Mouse (Mus musculus): ENCODE measurements at regions not wholly inside any gene's neighbourhood (a gene's known extent, or its start where the extent isn't known, plus 50 kb on each side); places are given as distances from the start of the nearest gene placed in this dataset.

DNA sequence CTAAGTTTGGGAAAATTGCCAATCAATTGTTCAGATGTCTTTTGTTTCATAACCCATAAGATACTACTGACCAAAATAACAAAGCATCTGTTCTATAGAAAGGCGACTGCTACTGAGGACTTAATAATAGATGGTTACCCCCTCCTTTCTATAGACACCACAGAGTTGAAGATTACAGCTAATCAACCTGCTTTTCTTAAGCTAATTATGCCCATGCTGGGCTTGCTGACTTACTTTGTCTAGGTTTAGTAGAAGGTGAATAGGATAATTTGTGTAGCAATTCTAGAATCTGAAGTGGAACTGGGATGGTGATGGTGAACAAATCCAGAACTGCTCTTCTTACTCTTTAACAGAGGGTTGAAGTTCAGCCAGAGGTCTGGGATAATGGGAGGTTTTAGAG lies 53.8 kb upstream of the Tbx18 start:
- no peak for DNase-seq (ENCODE audit: low read depth, low spot score)

DNA sequence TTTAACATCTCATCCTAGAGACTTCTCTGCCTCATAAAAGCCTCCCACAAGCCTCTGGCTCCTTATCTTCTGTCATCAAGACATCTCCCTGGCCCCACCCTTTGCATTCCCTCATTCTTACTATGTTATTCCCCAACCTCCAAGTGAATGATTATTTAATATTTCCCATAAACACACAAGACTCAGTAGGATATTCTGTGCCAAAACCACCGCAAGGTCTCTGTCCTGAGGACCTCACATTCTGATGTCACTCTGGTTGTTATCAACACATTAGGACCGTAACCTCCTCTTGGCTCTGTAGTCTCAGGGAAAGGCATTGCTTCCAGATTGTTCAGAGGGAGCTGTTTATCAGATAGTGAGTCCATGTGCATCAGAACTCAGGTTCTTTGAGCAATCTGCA lies 80.7 kb upstream of the Tbx18 start:
- no peak for DNase-seq (ENCODE audit: low read depth, low spot score)

DNA sequence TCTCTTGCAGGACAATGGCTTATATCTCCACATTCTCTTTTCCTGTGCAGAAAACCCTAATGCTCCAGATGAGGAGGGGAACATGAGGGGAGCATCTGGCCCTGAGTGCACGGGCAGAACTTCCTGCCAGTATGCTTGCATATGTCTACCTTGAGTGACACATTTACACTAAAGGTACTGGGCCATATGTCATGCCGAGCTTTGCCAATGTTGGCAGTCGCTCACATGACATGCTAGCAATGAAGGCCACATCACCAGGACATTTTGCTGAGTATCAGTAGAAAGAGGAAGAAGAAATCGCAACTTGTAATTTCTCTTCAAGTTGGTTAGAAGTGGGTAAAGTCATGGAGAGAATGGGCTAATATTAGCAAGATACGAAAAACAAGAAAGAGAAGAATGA lies 91.2 kb upstream of the Tbx18 start:
- DNase-seq (ENCODE audit: low read depth, low spot score) = no peak

DNA sequence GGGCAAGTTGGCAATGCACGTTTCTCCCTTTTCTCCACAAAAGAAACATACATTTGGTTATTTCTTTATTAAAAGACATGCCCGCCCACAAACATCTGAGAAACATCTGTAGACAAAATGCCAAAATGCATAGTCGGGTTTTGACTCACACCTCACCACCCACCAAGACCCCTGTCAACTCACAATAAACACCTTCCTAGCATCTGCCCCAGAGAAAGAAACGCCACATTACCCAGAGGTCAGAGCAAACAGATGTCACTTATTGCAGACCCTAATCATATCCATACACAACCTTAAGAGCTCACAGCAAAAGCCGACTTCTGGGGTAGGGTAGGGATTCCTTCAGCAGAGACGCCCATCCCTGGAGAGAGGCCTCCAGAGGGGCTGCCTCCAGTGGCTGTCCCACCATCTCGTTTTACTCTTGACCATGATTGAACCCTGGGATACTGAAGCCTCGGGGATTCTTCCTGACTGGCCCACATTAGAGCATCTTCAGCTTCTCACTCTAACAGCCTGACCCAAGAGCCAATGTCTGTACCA lies 93.7 kb upstream of the Tbx18 start:
- no peak for DNase-seq (ENCODE audit: low read depth, low spot score)

DNA sequence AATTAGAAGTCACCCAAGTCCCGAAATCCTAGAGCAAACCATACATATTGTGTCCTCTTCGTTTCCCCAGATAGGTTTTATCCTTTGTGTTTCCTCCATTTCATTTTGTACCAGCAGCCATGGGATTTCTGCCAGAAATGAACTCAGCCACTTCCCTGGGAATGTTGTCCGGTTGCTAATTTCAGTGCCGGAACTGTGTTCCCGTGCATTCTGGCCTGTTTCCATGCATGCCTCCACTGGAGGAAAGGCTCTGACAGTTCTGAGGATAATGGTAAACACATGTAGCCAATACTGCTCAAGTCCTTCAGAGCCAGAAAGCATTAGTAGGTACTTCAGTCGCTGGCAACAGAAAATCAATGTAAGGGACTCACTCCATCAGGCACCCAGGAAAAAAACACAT lies 112.8 kb upstream of the Tbx18 start:
- no peak for DNase-seq (ENCODE audit: low read depth, low spot score)

DNA sequence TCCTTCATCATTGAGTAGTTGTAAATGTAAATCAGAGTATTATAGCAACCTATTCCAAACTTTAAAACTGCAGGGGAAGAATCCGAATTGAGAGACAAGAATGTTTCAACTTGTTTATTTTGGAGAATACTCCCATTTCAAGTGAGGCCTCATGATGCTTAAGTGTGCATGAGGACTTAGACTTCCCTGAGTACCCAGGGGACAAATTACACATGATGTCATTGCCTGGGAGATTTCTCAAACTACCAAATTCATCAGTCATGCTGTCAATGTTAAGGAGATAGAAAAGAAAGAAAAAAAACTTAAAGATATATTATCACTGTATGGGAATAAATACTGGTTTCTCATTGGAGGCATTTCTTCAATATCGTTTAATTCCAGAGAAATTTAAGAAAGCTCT lies 113.4 kb upstream of the Tbx18 start:
- no peak for DNase-seq (ENCODE audit: low read depth, low spot score)

DNA sequence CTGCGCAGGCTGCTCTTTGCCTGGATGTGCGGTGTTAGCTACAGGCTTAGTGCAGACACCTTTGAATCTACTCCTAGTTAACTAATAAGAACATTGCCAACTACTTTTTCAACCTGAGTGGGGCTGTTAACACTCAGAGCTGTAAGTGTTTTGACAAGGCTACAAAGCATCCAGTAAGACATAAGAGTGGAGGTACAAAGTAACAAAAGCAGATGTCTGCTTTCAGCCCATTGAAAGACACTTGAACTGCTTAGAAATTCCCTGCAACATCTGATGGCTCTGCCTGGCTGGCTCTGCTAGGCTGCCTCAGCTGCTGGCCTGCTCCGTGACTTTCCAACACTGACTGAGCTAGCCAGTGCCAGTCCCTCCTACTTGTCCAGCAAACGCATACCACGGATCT lies 117.8 kb upstream of the Tbx18 start:
- no peak for DNase-seq (ENCODE audit: low read depth, low spot score)

DNA sequence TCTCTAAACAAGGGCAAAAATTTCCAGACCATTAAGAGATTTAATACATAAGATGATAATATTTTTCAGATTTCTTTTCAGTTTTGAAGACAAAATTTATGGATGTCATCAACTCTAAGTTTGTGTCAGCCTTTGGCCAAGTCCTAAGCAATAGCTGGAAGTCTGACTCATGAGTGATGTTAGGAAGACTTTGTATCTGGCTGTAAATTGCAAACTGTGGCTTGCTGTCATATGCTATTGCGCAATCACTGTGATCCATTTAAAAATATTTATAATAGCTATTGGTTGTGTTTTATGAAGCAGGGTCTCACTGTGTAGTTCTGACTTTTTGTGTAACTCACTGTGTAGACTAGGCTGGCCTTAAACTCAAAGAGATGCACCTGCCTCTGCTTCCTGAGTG lies 119.1 kb upstream of the Tbx18 start:
- no peak for DNase-seq (ENCODE audit: low read depth, low spot score)

DNA sequence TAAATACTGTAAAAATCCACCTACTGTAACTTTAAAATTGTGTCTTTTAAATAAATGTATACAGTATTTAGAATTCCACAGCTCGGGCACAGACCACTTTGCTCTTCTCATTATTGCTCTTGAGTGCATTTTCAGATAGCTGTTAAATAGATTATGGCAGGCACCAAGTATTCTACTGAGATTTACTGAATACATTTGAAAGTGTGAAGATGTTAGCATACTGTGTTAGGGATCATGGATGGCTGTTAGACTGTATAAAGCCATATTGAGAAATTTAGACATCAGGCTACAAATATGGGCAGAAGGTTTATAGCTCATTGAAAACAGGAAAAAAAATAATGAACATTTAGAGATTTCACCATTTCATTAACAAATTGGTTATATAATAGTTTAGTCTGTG lies 130.5 kb upstream of the Tbx18 start:
- no peak for DNase-seq (ENCODE audit: low read depth, low spot score)

DNA sequence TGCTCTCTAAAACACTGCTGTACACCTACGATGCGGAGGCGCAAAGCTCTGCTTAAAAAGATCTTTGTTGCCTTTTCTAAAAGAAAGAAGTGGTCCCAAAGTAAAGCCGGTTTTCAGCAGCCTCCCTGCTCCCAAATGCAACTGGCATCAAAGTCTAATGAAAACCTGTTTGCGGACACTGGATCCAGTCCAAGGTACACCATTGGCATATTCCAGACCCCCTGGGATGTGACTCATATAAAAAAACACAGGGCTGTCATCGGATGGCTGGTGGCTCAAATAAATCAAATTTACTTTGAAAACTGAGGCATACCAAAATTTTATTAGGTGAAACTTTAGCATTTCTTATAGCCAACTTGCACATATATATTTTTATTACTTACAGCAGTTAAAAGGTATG lies 134.2 kb upstream of the Tbx18 start:
- no peak for DNase-seq (ENCODE audit: low read depth, low spot score)

DNA sequence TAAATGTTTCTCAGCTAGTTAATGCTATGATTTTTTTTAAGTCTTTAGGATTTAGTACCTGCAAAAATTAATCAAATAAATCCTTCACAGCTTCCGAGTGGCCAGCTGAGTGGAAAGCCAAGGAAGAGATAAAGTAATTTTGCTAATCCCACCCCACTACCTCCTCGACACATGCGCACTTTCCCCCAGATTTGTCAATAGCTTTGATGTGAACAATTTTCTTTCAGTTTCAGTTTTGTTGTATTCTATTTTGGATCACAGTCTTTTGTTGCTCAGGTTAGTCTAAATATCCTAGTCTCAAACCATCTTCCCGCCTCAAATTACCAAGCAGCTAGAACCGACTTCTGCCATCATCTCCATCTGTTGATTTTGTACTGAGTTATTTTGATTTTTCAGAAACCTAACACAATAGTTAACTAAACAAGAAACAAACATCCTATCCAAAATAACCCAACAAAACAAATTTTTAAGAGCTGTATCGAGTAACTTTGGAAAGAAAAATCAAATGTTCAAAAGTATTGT lies 141.4 kb upstream of the Tbx18 start:
- no peak for DNase-seq (ENCODE audit: low read depth, low spot score)

DNA sequence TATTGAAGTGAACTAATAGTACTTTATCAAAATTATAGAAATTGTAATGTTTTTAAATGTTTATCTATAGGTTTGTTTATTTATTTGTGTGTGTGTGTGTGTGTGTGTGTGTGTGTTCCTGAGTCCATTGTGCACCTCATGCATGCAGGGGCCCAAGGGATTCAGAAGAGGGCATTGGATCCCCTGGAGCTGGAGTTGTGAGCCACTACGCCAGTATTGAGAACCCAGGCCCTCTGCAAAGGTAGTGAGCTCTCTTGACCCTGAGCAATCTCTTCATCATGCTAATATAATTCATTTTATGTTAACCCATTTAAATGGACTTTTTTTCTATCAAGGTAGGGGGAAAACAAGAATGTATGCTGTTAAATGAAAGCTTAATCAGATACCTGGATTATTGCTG lies 151.5 kb upstream of the Tbx18 start:
- DNase-seq (ENCODE audit: low read depth, low spot score) = no peak

DNA sequence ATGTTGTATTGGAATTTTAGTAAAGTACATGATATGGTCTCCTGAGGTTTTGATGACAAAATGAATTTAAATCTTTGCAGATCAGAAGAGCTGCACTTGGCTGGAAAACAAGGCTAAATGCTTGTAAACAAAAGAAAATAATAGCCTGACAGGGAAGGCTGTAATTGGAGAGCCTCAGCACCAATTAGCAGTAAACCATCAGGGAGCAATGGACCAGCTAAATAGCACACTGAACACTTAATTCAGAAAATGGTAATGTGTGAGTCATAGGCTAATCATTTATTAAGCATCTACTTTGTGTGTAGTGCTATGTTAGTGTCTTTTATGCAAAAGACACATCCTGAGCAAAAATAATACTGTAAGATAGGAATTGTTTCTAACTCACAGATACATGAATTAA lies 152.0 kb upstream of the Tbx18 start:
- DNase-seq (ENCODE audit: low read depth, low spot score) = no peak

DNA sequence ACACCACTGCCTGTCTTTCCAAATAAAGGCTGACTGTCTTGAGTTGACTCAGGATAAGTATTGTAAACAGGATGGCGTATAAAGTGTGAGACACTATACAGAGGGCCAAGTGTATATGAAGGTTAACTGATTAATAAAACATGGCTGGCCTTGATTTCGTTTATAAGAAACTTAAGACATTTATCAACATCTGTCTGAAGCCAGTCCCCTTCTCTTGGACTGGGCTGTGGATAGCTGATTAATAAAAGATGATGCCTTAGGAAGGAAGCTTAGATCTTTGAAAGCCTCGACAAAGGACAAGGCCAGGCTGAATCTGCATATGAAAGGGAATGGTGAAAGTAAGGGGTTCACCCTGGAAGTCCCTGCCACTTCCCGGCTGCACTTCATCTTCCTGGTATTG lies 163.0 kb upstream of the Tbx18 start:
- DNase-seq (ENCODE audit: low read depth, low spot score) = no peak

DNA sequence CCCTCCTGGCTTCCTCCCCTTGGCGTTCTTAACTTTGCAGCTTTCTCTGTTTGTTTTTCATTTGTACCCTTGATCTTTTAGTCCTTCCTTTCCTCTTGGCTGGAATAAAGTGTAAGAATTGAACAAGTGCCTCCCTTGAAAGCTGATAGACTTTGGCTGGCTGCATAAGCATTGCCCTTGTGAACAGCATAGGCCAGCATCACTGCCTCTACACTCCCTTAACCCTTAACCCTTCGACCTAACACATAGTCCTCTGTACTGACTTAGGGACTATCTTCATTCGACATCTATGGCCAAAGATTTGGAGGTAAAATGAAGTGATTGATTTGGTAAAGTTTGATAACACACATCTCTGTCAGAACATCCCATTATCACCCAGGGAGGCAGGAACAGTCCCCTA lies 163.5 kb upstream of the Tbx18 start:
- DNase-seq (ENCODE audit: low read depth, low spot score) = no peak

DNA sequence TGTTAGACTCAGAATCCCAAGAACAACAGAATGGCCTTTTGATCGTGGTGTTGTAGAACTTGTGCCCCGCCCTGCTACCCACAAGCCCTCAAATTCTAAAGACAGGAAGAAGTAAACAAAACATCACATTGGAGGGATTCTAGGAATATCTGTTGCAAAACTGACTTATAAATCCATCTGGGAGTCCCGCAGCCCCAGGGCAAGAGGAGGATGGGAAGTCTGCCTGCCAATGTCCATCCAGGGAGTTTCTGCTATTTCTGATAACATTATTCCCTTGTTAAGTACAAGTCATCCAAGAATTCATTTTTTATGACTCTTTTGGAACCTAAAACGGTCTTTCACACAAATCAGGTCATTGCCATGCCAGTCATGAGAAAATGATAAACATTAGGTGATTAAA lies 164.5 kb upstream of the Tbx18 start:
- no peak for DNase-seq (ENCODE audit: low read depth, low spot score)

DNA sequence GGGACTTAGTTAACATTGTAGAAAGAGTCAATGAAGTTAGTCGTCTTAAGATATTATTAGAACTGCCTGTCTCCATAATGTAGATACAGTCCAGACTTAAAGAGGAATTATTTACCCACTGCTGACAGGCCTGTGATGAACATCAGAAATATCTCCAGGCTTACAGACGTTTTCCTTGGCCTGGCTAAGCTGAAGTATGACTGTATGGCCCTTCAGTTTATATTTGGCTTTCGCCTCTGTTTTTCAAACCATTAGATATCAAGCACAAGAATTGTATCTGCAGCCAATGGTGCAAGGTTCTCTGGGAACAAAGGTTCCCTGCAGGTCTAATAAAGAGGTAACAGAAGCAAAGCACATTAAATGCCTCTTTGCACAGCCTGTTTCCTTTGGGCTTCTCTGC lies 166.3 kb upstream of the Tbx18 start:
- DNase-seq (ENCODE audit: low read depth, low spot score) = no peak

DNA sequence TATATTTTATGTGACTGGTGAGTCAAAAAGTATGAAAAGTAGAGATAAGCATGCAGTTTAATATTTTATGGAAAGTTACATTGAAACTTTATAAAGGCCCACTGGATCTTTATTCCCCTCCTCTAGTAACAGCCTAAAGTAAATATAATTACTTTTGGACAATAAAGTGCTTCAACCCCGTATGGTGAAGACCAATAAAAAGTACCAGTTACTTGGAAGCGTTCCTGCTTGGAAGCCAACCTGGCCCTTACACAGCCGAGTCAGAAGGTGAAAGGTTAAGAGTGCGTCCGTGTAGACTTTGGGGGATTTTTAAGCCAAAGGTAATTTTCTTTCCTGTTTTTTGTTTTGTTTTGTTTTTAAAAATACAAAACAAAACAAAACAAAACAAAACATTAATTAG lies 168.3 kb upstream of the Tbx18 start:
- no peak for DNase-seq (ENCODE audit: low read depth, low spot score)

DNA sequence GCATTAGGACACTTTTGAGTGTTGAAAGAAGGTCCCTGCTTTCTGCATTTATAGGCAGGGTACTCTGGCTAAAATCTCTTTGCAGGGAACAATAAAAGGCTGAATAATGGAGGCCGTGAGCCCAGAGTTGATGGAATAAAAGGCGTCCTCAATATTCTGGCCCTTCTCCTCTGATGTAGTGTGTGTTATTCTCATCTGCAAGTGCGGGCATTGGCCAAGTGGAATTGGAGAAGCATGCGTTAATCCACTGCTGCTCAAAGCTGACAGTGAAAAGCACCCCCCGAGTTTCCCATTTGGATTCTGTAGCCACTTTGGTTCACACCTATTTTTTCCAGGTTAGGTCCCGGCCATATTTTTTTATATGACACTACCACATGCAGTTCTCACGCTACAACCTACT lies 168.7 kb upstream of the Tbx18 start:
- DNase-seq (ENCODE audit: low read depth, low spot score) = no peak

DNA sequence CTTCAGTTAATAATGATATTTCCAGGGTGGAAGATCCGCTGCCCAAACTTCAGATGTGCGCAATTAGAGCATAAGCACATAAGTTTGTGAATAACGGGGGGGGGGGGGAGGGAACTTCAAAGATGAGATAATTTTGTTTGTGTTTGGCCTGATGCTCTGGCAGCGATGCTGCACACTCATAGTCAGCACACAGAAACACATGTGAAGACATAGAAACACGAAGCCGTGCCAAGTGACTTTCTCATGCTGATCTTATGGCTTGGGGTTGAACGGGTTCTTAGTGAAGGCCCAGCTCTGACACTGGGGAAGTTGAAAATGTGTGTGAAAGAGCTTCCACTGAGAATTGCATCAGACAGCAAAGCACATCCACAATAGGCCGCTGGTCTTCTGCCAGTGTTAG lies 190.2 kb upstream of the Tbx18 start:
- DNase-seq (ENCODE audit: low read depth, low spot score) = no peak

DNA sequence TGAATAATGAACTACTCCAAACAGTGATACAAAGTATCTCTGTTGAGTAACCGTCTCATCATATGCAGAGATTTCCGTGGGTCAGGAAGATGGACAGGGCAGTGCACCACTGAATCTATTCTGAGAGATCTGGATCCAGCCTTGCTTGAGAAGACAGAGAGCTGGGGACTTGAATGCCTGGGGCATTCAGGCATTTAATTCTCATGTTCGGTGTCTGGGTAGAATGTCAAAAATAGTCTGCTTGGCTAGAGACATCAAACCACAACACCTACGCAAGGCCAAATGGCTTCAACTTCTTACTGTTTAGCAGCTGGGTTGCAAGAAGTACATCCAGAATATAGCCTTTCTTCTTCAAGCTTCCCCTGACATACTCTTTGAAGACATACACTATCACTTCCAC lies 194.1 kb upstream of the Tbx18 start:
- DNase-seq (ENCODE audit: low read depth, low spot score) = no peak

DNA sequence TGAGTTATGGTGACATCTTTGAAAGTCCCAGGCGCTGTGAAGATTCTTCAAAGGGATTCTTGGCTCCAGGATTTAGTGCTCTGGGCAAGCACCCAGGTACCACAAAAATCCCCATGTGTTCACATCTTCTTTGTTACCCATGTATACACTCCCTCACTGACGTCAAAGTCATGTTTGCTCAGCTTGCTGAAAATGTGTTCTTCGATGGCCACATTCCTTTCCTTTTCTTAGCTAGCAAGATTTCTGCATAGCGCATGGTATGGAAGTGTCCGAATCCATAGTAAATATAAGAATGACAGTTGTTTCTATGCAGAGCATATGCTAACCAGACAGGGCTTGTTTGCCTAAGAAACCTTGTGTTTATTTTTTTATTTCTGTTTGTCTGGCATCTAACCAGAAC lies 202.2 kb upstream of the Tbx18 start:
- DNase-seq (ENCODE audit: low read depth, low spot score) = no peak

DNA sequence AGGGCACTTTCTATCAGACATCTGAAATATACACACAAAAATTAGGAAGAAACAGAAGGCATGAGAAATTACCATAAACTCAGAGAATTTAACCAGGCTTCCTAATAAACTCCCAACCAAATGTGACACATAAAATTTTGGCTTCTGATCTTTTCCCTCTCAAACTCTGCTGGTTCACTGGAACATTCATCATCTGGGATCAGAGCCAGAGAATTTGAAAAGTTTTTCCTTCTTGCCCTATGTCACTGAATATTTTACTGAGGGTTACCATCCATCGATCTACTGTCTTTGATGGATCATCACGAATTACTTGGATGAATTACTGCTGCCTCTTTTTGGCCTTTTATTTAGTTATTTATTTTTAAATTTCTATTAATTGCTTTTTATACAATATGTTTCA lies 221.4 kb upstream of the Tbx18 start:
- DNase-seq (ENCODE audit: low read depth, low spot score) = no peak

DNA sequence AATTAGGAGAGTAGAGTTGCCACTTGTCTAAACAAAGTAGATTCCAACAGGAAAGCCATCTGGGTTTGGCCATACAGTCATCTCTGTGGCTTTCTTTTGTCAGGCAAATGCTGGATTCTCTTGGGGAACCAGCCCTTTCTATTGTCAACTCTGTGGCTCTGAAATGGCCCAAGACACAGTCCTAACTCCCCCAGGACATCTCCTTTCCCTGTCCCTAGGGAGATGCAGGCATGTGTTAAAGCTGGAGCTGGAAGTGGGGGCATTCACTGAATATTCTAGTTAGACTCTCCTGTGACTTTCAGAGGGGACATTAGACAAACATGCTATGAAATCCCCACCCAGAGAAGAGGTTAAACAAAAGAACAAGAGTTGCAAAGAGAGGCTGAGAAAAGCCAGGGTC lies 223.9 kb upstream of the Tbx18 start:
- no peak for DNase-seq (ENCODE audit: low read depth, low spot score)

DNA sequence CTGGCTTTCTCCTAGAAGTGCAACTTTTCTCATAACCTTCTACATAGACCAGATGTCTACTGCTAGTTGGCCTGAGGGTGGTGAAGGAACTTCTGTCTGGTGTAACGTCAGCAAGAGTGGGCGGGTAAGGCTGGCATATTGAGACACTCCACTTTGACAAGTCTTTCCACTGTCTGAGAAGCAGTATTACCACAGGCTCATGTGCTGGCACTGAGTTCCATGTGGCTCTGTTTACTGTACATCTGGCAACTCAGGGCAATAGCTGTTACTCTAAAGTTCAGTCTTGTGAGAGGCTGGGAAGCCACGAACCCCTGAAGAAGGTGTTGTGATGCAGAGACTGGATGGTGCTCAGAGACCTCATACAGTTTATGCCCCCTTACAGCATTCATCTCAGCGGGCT lies 230.7 kb upstream of the Tbx18 start:
- no peak for DNase-seq (ENCODE audit: low read depth, low spot score)

All from CD4-positive helper T cell, adult 2 months (primary cell).